Mouse (Mus musculus) heart, embryonic 11.5 days (tissue): ENCODE data around the gene Klc3. TPM values are rescaled to one million over a fixed set of nuclear protein-coding genes. Genes with fewer than 3 reads are reported as not detected.
A peak's percentile ranks its signal among the peaks of the same experiment; 100 is the strongest.

ENCODE experiments used
- ATAC-seq: fragments of 200-750 bp; cut with Nextera tagmentation; replicated peaks from 2 replicates; pipeline ENCODE4 v1.8.0; 2017; ENCODE audit warnings: moderate library complexity; ENCODE audit not compliant: insufficient number of reproducible peaks, low FRiP score, low TSS enrichment
- H3K27ac ChIP-seq: fragments of 300-500 bp; sonication (generic); 2 replicates; pipeline ENCODE4 v1.5.1; 2014; ENCODE audit warnings: mild to moderate bottlenecking, low read depth, low read length
- H3K27me3 ChIP-seq: fragments of 300-500 bp; sonication (generic); 2 replicates; pipeline ENCODE4 v1.6.1; 2014; ENCODE audit warnings: mild to moderate bottlenecking, low read length, mixed read lengths; ENCODE audit not compliant: control insufficient read depth, insufficient read depth
- H3K36me3 ChIP-seq: fragments of 300-500 bp; sonication (generic); 2 replicates; pipeline ENCODE4 v1.6.1; 2014; ENCODE audit warnings: mild to moderate bottlenecking, low read length, moderate library complexity, mixed read lengths; ENCODE audit not compliant: control insufficient read depth, insufficient read depth
- H3K4me1 ChIP-seq: fragments of 300-500 bp; sonication (generic); 2 replicates; pipeline ENCODE4 v1.6.1; 2014; ENCODE audit warnings: low read length; ENCODE audit not compliant: control insufficient read depth, insufficient read depth
- H3K4me2 ChIP-seq: fragments of 300-500 bp; sonication (generic); 2 replicates; pipeline ENCODE4 v1.6.1; 2014; ENCODE audit warnings: mild to moderate bottlenecking, moderate library complexity
- H3K4me3 ChIP-seq: fragments of 300-500 bp; sonication (generic); 2 replicates; pipeline ENCODE4 v1.5.1; 2014; ENCODE audit warnings: low read depth, low read length
- H3K9ac ChIP-seq: fragments of 300-500 bp; sonication (generic); 2 replicates; pipeline ENCODE4 v1.6.1; 2014; ENCODE audit warnings: mild to moderate bottlenecking, low read depth, low read length, moderate library complexity
- H3K9me3 ChIP-seq: fragments of 300-500 bp; sonication (generic); replicated peaks from 2 replicates; pipeline ENCODE4 v1.6.1; 2016; ENCODE audit warnings: low read length; ENCODE audit not compliant: control insufficient read depth
- WGBS: fragments of 180-500 bp; shearing (Covaris S2); extraction: QIAGEN DNeasy Blood & Tissue Kit; methylation state at CpG from one replicate; pipeline ENCODE4 v1.1.7; 2014; ENCODE audit not compliant: insufficient replicate concordance; 5-methylcytosine and 5-hydroxymethylcytosine counted together
- polyA plus RNA-seq: library from polyadenylated mRNA; unstranded; fragments of >200 nt; fragmentation: Nextera tagmentation; extraction: Ambion mirVana; gene quantifications from 2 replicates; pipeline ENCODE4 v1.2.1, GENCODE M21; 2014

The Klc3 gene
- polyA plus RNA-seq, 1 experiment from 2014 or later: 3.7 TPM

- Histone ChIP-seq H3K9me3 (peaks cover 5% of the 10 kb centered on the region), H3K27ac (no peak overlapping the region), H3K36me3 (no peaks in the 10 kb centered on the region), H3K27me3 (peaks cover 45% of the 10 kb centered on the region), H3K4me1 (0 out of 2 replicates have a peak, but pooled peaks cover 8% of the 10 kb centered on the region), H3K9ac (0 out of 2 replicates have a peak overlapping the region, but pooled peaks have one; percentile 16), H3K4me2 (no peak overlapping the region), H3K4me3 (no peak overlapping the region)
- no peak for ATAC-seq
- WGBS: 78% methylated on average over 9 of the region's 9 CpGs
These were observed 1.3 kb downstream of the Klc3 start for GRCm38 (mm10) chr7:19402535-19403112.

GRCm38 (mm10) chr7:19400946-19401345 lies 3.0 kb downstream of the Klc3 start:
- peaks cover 45% of the 10 kb centered on the region for H3K27me3 ChIP-seq
- H3K36me3 ChIP-seq: no peaks in the 10 kb centered on the region; the same call in 1 of the 2 replicates

GRCm38 (mm10) chr7:19399496-19400280 lies 4.2 kb downstream of the Klc3 start:
- H3K4me2 ChIP-seq: peak overlapping the region; percentile 78
- H3K9me3 ChIP-seq: peaks cover 5% of the 10 kb centered on the region
- 2% methylated on average over 26 of the region's 27 CpGs for WGBS
- H3K36me3 ChIP-seq: peaks cover 1% of the 10 kb centered on the region
- peaks cover 42% of the 10 kb centered on the region for H3K27me3 ChIP-seq
- peak overlapping the region; percentile 40 for H3K4me3 ChIP-seq
- peak overlapping the region; percentile 66 for H3K9ac ChIP-seq
- no peak overlapping the region for H3K27ac ChIP-seq
- H3K4me1 ChIP-seq: 0 out of 2 replicates have a peak, but pooled peaks cover 8% of the 10 kb centered on the region
- ATAC-seq: peak; percentile 33; the same call in 1 of the 2 replicates

More at GRCm38 (mm10) chr7:19400946-19401345, 3.0 kb downstream of the Klc3 start:
- no peak overlapping the region for H3K4me3 ChIP-seq
- H3K9me3 ChIP-seq: peaks cover 5% of the 10 kb centered on the region
- WGBS: 70% methylated on average over 4 of the region's 4 CpGs
- no peak overlapping the region for H3K4me2 ChIP-seq
- no peak overlapping the region for H3K9ac ChIP-seq
- ATAC-seq: no peak
- H3K4me1 ChIP-seq: 0 out of 2 replicates have a peak, but pooled peaks cover 8% of the 10 kb centered on the region
- H3K27ac ChIP-seq: no peak overlapping the region

- H3K4me3 ChIP-seq: no peak overlapping the region
- 0 out of 2 replicates have a peak, but pooled peaks cover 2% of the 10 kb centered on the region for H3K4me1 ChIP-seq
- no peak for ATAC-seq
- peaks cover 37% of the 10 kb centered on the region for H3K36me3 ChIP-seq
- H3K9ac ChIP-seq: no peak overlapping the region
- H3K9me3 ChIP-seq: no peaks in the 10 kb centered on the region
- H3K27ac ChIP-seq: no peak overlapping the region
- 0 out of 2 replicates have a peak, but pooled peaks cover 4% of the 10 kb centered on the region for H3K27me3 ChIP-seq
- H3K4me2 ChIP-seq: no peak overlapping the region
- WGBS: 88% methylated on average over 8 of the region's 8 CpGs
These were observed 9.4 kb downstream of the Klc3 start for GRCm38 (mm10) chr7:19394484-19394883.

GRCm38 (mm10) chr7:19388699-19389413 lies 15.0 kb downstream of the Klc3 start:
- H3K9ac ChIP-seq: no peak overlapping the region
- no peak overlapping the region for H3K4me3 ChIP-seq
- no peak overlapping the region for H3K27ac ChIP-seq
- ATAC-seq: no peak
- H3K9me3 ChIP-seq: no peaks in the 10 kb centered on the region
- peaks cover 52% of the 10 kb centered on the region for H3K36me3 ChIP-seq
- WGBS: 76% methylated on average over 10 of the region's 10 CpGs
- no peaks in the 10 kb centered on the region for H3K27me3 ChIP-seq
- no peak overlapping the region for H3K4me2 ChIP-seq
- H3K4me1 ChIP-seq: no peaks in the 10 kb centered on the region

GRCm38 (mm10) chr7:19383708-19384107 lies 20.2 kb downstream of the Klc3 start:
- no peaks in the 10 kb centered on the region for H3K27me3 ChIP-seq
- no peak overlapping the region for H3K4me3 ChIP-seq
- H3K4me2 ChIP-seq: no peak overlapping the region
- H3K27ac ChIP-seq: no peak overlapping the region
- H3K9ac ChIP-seq: no peak overlapping the region
- no peaks in the 10 kb centered on the region for H3K9me3 ChIP-seq
- no peak for ATAC-seq
- WGBS: 83% methylated on average over 9 of the region's 9 CpGs
- peaks cover 7% of the 10 kb centered on the region; the same call in 1 of the 2 replicates for H3K4me1 ChIP-seq
- peaks cover 20% of the 10 kb centered on the region for H3K36me3 ChIP-seq

- Histone ChIP-seq H3K27me3 (no peaks in the 10 kb centered on the region), H3K4me1 (peaks cover 7% of the 10 kb centered on the region; the same call in 1 of the 2 replicates), H3K4me3 (peak overlapping the region; percentile 92), H3K9me3 (no peaks in the 10 kb centered on the region), H3K4me2 (peak overlapping the region; percentile 95), H3K9ac (peak overlapping the region; percentile 83), H3K36me3 (peaks cover 16% of the 10 kb centered on the region), H3K27ac (0 out of 2 replicates have a peak overlapping the region, but pooled peaks have one; percentile 15)
- WGBS: under 1% methylated on average over 23 of the region's 37 CpGs
- peak; percentile 40; the same call in 1 of the 2 replicates for ATAC-seq
These were observed 21.8 kb downstream of the Klc3 start for GRCm38 (mm10) chr7:19382166-19382541.
